Mouse (Mus musculus) naive thymus-derived CD4-positive, alpha-beta T cell, adult 5 months (primary cell): ENCODE results near the gene Lgi4. TPM values are rescaled to one million over a fixed set of nuclear protein-coding genes. Genes with fewer than 3 reads are reported as not detected.

Source experiments
- polyA plus RNA-seq: library from polyadenylated mRNA; unstranded; fragments of 100-300 nt; shearing (Covaris generic); gene quantifications from one replicate; pipeline ENCODE4 v1.2.1, GENCODE M21; 2017

The Lgi4 gene
- polyA plus RNA-seq, result not detected

DNA sequence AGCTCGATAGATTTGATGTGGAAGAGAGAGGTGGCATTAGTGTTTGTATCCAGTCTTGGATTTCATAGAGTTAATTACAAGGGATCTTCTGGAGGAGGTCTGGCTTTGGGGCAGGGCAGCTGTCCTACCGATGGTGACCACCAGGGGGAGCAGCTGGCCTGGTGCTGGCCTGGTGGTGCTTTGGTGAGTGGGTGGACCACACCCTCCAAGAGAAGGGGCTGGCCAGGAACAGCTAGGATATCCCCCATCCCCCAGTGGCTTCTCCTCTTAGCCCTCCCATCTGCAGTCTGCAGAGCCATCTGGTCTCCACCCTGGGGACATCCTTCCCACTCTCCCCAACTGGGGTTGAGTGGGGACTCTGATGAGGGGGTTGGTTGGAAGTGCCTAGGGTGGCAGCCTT lies at the start of gene Lgi4:
Gene Lgi4, plus strand, starts transcription at position 235 of the 400 bp plus-strand sequence.

GRCm38 (mm10) chr7:31042431-31042910 lies 16.7 kb upstream of the Lgi4 start, which contains the start of gene Fxyd5:
TSS of gene Fxyd5 (minus strand) at chr7:31042481.

DNA sequence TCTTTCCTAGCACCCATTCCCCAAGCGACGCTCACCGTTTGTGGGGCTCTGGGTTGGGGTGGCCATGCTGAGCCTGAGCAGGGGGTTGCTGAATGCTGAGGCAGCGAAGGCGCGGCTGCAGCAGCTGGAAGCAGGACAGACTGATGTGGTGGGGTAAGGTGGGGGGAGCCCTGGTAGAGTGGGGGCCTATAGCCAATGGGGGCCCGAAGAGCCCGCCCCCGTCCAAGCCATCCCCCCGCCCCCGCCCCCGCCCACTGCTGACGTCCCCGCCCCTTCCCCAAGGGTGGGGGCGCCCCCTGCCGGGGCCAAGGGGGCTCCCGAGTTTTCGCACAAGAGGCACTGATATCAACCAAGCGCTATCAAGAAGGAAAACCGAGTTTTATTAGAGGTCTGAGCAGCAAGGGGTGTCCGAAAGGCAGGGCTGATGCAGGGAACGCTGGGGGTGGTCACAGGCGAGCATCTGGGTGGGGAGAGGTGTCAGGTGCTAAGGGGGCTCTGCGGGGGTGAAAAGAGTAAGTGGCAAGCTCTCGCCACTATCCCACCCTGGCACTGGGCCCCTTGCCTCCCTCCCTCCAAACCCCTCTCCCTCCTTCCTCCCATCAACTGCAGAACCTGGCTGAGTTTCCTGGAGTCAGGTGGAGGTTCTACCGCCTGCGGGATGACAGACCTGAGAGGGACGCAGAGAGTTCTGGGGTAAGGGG lies 7.7 kb upstream of the Lgi4 start, which contains the start of gene Fxyd7:
Gene Fxyd7, minus strand, starts transcription at position 147 of the 701 bp plus-strand sequence.

GRCm38 (mm10) chr7:31057071-31057470 lies 2.1 kb upstream of the Lgi4 start, which contains the start of gene Fxyd1:
TSS of gene Fxyd1 (minus strand) at chr7:31057199.

DNA sequence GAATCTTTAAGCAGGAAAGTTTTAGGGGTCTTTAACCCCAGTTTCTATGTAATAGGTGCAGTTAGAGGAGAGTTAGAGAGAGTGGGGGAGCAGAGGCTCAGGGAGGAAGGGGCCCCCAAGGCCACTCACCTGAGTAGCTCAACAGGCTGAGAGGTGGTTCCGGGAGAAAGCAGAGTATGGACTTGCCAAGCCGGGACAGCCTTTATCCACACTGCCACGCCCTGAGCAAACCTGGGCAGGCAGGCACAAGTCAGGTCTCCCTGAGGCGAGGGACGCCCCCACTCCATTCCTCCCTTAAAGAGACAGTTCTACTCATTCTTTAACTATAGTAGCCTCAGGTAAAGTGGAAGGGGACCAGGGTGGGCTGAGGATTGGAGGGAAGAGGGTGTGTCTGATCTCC lies 17.4 kb downstream of the Lgi4 start, which contains the start of gene Fxyd3:
Gene Fxyd3, minus strand, starts transcription at position 213 of the 400 bp plus-strand sequence.

GRCm38 (mm10) chr7:31115182-31115581 lies 56.0 kb downstream of the Lgi4 start, which contains the start of gene Hpn:
TSS of gene Hpn (minus strand) at chr7:31115290.

Other genes starting within 250 kb of the Lgi4 start
- gene Ffar2, start 235.6 kb upstream of the Lgi4 start, polyA plus RNA-seq, result not detected
- not detected for gene Ffar3, start 203.2 kb upstream of the Lgi4 start, polyA plus RNA-seq
- gene Ffar1, start 197.8 kb upstream of the Lgi4 start, polyA plus RNA-seq, result not detected
- not detected for gene Cd22, start 179.0 kb upstream of the Lgi4 start, polyA plus RNA-seq
- gene Mag, start 144.5 kb upstream of the Lgi4 start, polyA plus RNA-seq, result not detected
- gene Hamp2, start 134.7 kb upstream of the Lgi4 start, polyA plus RNA-seq, result not detected
- gene Hamp, start 115.3 kb upstream of the Lgi4 start, polyA plus RNA-seq, result not detected
- gene Usf2, start 102.5 kb upstream of the Lgi4 start, polyA plus RNA-seq, result 12.8 TPM
- gene Lsr, start 85.9 kb upstream of the Lgi4 start, polyA plus RNA-seq, result 1.1 TPM
- not detected for gene Fam187b, start 85.6 kb upstream of the Lgi4 start, polyA plus RNA-seq
- 1,718 TPM for gene Fxyd5, start 16.9 kb upstream of the Lgi4 start, polyA plus RNA-seq
- gene Fxyd7, start 7.9 kb upstream of the Lgi4 start, polyA plus RNA-seq, result 1.6 TPM
- not detected for gene Fxyd1, start 2.1 kb upstream of the Lgi4 start, polyA plus RNA-seq
- gene Fxyd3, start 17.4 kb downstream of the Lgi4 start, polyA plus RNA-seq, result not detected
- not detected for gene Hpn, start 55.9 kb downstream of the Lgi4 start, polyA plus RNA-seq
- not detected for gene Scn1b, start 67.7 kb downstream of the Lgi4 start, polyA plus RNA-seq
- 669 TPM for gene Gramd1a, start 96.6 kb downstream of the Lgi4 start, polyA plus RNA-seq
- not detected for gene Scgb2b2, start 231.2 kb downstream of the Lgi4 start, polyA plus RNA-seq
- not detected for gene Scgb1b2, start 232.5 kb downstream of the Lgi4 start, polyA plus RNA-seq